Mouse (Mus musculus) lung, adult 2 months (tissue): Measurements from ENCODE around the gene Slc7a9.

Experiments used
- CTCF ChIP-seq: fragments of 200-500 bp; IDR thresholded peaks from 2 replicates; pipeline ENCODE4 v1.5.1; 2011; ENCODE audit warnings: mild to moderate bottlenecking, low read length, control low read depth; ENCODE audit not compliant: insufficient read depth
- POLR2A ChIP-seq: fragments of 200-500 bp; IDR thresholded peaks from 2 replicates; pipeline ENCODE4 v1.6.1; 2011; ENCODE audit warnings: low read depth, mild to moderate bottlenecking, control low read depth, low read length, borderline replicate concordance; ENCODE audit errors: extremely low read depth

DNA sequence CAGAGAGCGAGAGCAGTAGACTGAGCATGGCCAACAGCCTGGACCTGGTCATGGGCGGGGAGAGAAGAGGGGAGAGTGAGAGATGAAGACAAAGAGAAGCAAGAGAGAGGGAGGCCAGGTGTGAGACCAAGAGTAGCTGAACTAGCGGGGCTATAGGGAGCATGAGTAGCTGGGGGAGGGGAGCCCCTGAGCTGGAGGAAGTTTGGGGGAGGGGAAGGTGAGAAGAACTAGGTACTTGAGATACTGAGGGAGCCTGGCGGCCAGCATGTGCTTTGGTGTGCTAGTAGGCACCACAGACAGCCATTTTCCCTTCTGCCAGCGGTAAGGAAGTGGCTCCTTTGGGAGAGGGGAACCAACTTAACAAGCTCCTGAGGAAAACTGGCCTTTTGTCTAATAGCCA is 33.4 kb upstream of the Slc7a9 start:
- TF ChIP-seq CTCF = no peak
- TF ChIP-seq POLR2A = no peak
